ENCODE assay signal across 9 mouse cellular contexts in the genomic region with DNA sequence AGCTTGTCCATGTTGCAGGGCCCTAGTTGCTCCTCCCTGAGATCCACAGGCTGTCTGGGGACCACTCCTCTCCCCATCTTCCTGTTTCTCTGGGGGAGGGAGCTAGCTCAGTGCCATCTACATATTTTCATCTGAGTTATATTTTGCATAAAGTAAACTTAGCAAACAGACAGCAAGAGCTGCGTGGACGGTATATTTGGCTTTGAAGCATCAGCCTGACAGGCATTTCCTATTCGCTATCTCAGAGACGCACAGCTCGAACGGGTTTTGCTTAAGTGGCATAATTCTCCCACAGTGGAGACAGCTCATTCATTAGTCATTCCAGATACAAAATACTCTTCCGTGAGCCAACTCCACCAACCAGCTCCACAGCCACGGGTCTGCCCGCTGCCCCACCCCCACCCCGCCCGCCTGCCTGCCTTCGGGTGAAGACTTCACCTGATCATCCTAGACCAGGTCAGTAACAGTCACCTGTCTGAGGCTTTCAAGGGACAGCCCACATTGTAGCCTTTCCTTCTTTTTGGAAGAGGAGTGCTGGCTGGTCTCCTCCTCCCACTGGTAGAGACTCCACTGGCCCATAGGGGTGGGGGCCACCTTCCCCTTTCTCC.
DNase-seq lines count a peak whose midpoint lies in the region; ATAC-seq and TF ChIP-seq lines count a peak whose summit lies in the region.
"Had no signal": no experiment of that assay in that cellular context is flagged by ENCODE, and none has a peak within 500 bp of the region (broad histone marks: within the 10 kb centered on the region; RNA-seq: fewer than 3 reads in every experiment).

No protein-coding gene starts in this region.

- peak overlapping the region; percentile 10 for H3ac ChIP-seq in C2C12 (ENCODE audit: control insufficient read depth, insufficient read length, low read depth)

- no peak overlapping the region for H3K4me3 ChIP-seq in C2C12 (ENCODE audit: insufficient read depth, poor library complexity, severe bottlenecking)
- H3K4me3 ChIP-seq in embryonic facial prominence, embryonic 10.5 days, result no peak overlapping the region
- peak overlapping the region; percentile 13; the same call in 1 of the 2 replicates for H3K4me3 ChIP-seq in liver, postnatal 0 days (ENCODE audit: low read depth, low read length)
- no peak overlapping the region for H3K4me3 ChIP-seq in neural tube, embryonic 15.5 days (replicated peaks)

- peak; percentile 40 for ATAC-seq in liver, postnatal 0 days
- ATAC-seq in neural tube, embryonic 15.5 days (ENCODE audit: low FRiP score), result no peak
- ATAC-seq in cerebellum, adult (ENCODE audit: insufficient number of reproducible peaks, low FRiP score, low TSS enrichment), result no peak

- H3K79me2 ChIP-seq in C2C12 (ENCODE audit: control insufficient read depth, insufficient read depth), result no peaks in the 10 kb centered on the region

- peak overlapping the region; percentile 61 for H3K4me2 ChIP-seq in liver, postnatal 0 days (ENCODE audit: low read depth, low read length)
- H3K4me2 ChIP-seq in neural tube, embryonic 15.5 days, result no peak overlapping the region
- H3K4me2 ChIP-seq: hindbrain, embryonic 14.5 days had no signal

- H3K9me3 ChIP-seq in embryonic facial prominence, embryonic 10.5 days, result no peaks in the 10 kb centered on the region
- no peaks in the 10 kb centered on the region for H3K9me3 ChIP-seq in liver, postnatal 0 days (ENCODE audit: low read length)
- H3K9me3 ChIP-seq in neural tube, embryonic 15.5 days (replicated peaks), result no peaks in the 10 kb centered on the region

- H3K79me3 ChIP-seq in C2C12 (ENCODE audit: low read depth), result no peaks in the 10 kb centered on the region

- WGBS in embryonic facial prominence, embryonic 10.5 days, result 72% methylated on average over 12 of the region's 12 CpGs
- 40% methylated on average over 12 of the region's 12 CpGs for WGBS in liver, postnatal 0 days (ENCODE audit: insufficient replicate concordance)
- WGBS in neural tube, embryonic 15.5 days, result 63% methylated on average over 12 of the region's 12 CpGs

- H3K27ac ChIP-seq in embryonic facial prominence, embryonic 10.5 days (replicated peaks), result 0 out of 2 replicates have a peak overlapping the region, but pooled peaks have one; percentile 12
- H3K27ac ChIP-seq in liver, postnatal 0 days (ENCODE audit: low read depth), result peak overlapping the region; percentile 86
- no peak overlapping the region for H3K27ac ChIP-seq in neural tube, embryonic 15.5 days (replicated peaks)
- H3K27ac ChIP-seq: hindbrain, embryonic 14.5 days had no signal

- no peak for TF ChIP-seq EP300 in liver, postnatal 0 days (IDR thresholded peaks at IDR 0.05; ENCODE audit: low read depth)

- peak overlapping the region; percentile 49 for H3K9ac ChIP-seq in liver, postnatal 0 days (replicated peaks)
- H3K9ac ChIP-seq in neural tube, embryonic 15.5 days (replicated peaks), result no peak overlapping the region
- H3K9ac ChIP-seq: hindbrain, embryonic 14.5 days had no signal

- peaks cover 42% of the 10 kb centered on the region for H3K4me1 ChIP-seq in embryonic facial prominence, embryonic 10.5 days
- peaks cover 38% of the 10 kb centered on the region for H3K4me1 ChIP-seq in liver, postnatal 0 days (ENCODE audit: insufficient read depth)
- H3K4me1 ChIP-seq in neural tube, embryonic 15.5 days, result peaks cover 9% of the 10 kb centered on the region

- no peaks in the 10 kb centered on the region for H3K27me3 ChIP-seq in C2C12 (ENCODE audit: control insufficient read depth, insufficient read depth, insufficient read length)
- 0 out of 2 replicates have a peak, but pooled peaks cover 8% of the 10 kb centered on the region for H3K27me3 ChIP-seq in embryonic facial prominence, embryonic 10.5 days (replicated peaks; ENCODE audit: low read depth, poor library complexity, severe bottlenecking)
- H3K27me3 ChIP-seq in liver, postnatal 0 days (ENCODE audit: insufficient read depth, low read length), result no peaks in the 10 kb centered on the region
- no peaks in the 10 kb centered on the region for H3K27me3 ChIP-seq in neural tube, embryonic 15.5 days (replicated peaks)

- peak; percentile 21 to 61 for DNase-seq in layer of hippocampus, adult 18-20 months (ENCODE audit: low spot score in 2 of 2)
- DNase-seq in layer of hippocampus, postnatal 36 days, result no peak
- no peak for DNase-seq in embryonic facial prominence, embryonic 10.5 days (ENCODE audit: low spot score)
- peak; percentile 50 for DNase-seq in liver, postnatal 0 days
- no peak for DNase-seq in cerebellum, postnatal 4 days (ENCODE audit: low spot score in 2 of 2)

- no peak for TF ChIP-seq CTCF in C2C12 (IDR thresholded peaks at IDR 0.05; ENCODE audit: control insufficient read depth, insufficient read depth, insufficient read length)
- TF ChIP-seq CTCF in liver, postnatal 0 days (IDR thresholded peaks at IDR 0.05; ENCODE audit: low read depth), result no peak

- no peaks in the 10 kb centered on the region for H3K36me3 ChIP-seq in C2C12 (ENCODE audit: control insufficient read depth, insufficient read depth)
- no peaks in the 10 kb centered on the region for H3K36me3 ChIP-seq in embryonic facial prominence, embryonic 10.5 days (replicated peaks)
- H3K36me3 ChIP-seq in liver, postnatal 0 days (replicated peaks; ENCODE audit: insufficient read depth, low read length), result no peaks in the 10 kb centered on the region
- no peaks in the 10 kb centered on the region for H3K36me3 ChIP-seq in neural tube, embryonic 15.5 days

TF ChIP-seq in C2C12, 6 proteins besides CTCF, POLR2A, EP300 and RAD21:
- TF ChIP-seq CEBPB (IDR thresholded peaks at IDR 0.05; ENCODE audit: low read depth) (no peak), MYOG (IDR thresholded peaks at IDR 0.05; ENCODE audit: control insufficient read depth, extremely low read depth, insufficient read length) (no peak), USF1 (IDR thresholded peaks at IDR 0.05; ENCODE audit: low read depth) (no peak), FOSL1 (IDR thresholded peaks at IDR 0.05; ENCODE audit: insufficient read depth, low read length, poor library complexity, severe bottlenecking) (no peak), MAX (IDR thresholded peaks at IDR 0.05) (no peak), MYOD1 (IDR thresholded peaks at IDR 0.05; ENCODE audit: control insufficient read depth, insufficient read length, low read depth) (no peak)

Comparison
In these comparisons a context has a peak if more than half of its experiments do, and no peak if none do; other contexts are left out.
1. DNase-seq: peak in layer of hippocampus, adult 18-20 months (2 of 2) and liver, postnatal 0 days (single experiment); none in layer of hippocampus, postnatal 36 days (0 of 2), embryonic facial prominence, embryonic 10.5 days (single experiment) and cerebellum, postnatal 4 days (0 of 2).